Mouse (Mus musculus) E14TG2a.4 (cell line): ENCODE data around the gene A430078G23Rik.

ENCODE experiments used
- H3K27me3 ChIP-seq: 2 replicates; pipeline ENCODE4 v1.6.1; 2014; ENCODE audit warnings: low read length, control low read depth; ENCODE audit not compliant: insufficient read depth
- H3K36me3 ChIP-seq: 2 replicates; pipeline ENCODE4 v1.6.1; 2014; ENCODE audit warnings: low read length, control low read depth; ENCODE audit not compliant: insufficient read depth
- H3K4me1 ChIP-seq: replicated peaks from 2 replicates; pipeline ENCODE4 v1.6.1; 2014; ENCODE audit warnings: low read depth, low read length, control low read depth
- H3K4me3 ChIP-seq: replicated peaks from 2 replicates; pipeline ENCODE4 v1.5.1; 2014; ENCODE audit warnings: mild to moderate bottlenecking, low read length
- H3K9me3 ChIP-seq: 2 replicates; pipeline ENCODE4 v1.6.1; 2014; ENCODE audit warnings: low read length, control low read depth
- CTCF ChIP-seq: conservative IDR thresholded peaks from 2 replicates; pipeline ENCODE4 v1.5.1; 2014; ENCODE audit warnings: low read length
- NANOG ChIP-seq: IDR thresholded peaks from 2 replicates; pipeline ENCODE4 v1.6.1; 2014; ENCODE audit warnings: borderline replicate concordance, low read length, mixed read lengths
- POU5F1 ChIP-seq: IDR thresholded peaks from 2 replicates; pipeline ENCODE4 v1.6.1; 2014; ENCODE audit warnings: low read length, borderline replicate concordance

Gene A430078G23Rik

GRCm38 (mm10) chr8:3345337-3345736 lies 7.9 kb upstream of the A430078G23Rik start:
- TF ChIP-seq NANOG (no peak), CTCF (no peak)
- Histone ChIP-seq H3K9me3 (no peaks in the 10 kb centered on the region), H3K4me3 (no peak overlapping the region), H3K36me3 (no peaks in the 10 kb centered on the region), H3K4me1 (0 out of 2 replicates have a peak, but pooled peaks cover 5% of the 10 kb centered on the region), H3K27me3 (no peaks in the 10 kb centered on the region)

GRCm38 (mm10) chr8:3346691-3347413 lies 6.4 kb upstream of the A430078G23Rik start:
- Histone ChIP-seq H3K27me3 (no peaks in the 10 kb centered on the region), H3K4me3 (no peak overlapping the region), H3K36me3 (no peaks in the 10 kb centered on the region), H3K4me1 (0 out of 2 replicates have a peak, but pooled peaks cover 5% of the 10 kb centered on the region), H3K9me3 (no peaks in the 10 kb centered on the region)
- TF ChIP-seq POU5F1 = no peak
- TF ChIP-seq CTCF = no peak
- no peak for TF ChIP-seq NANOG

- Histone ChIP-seq H3K4me3 (no peak overlapping the region), H3K4me1 (peaks cover 16% of the 10 kb centered on the region), H3K36me3 (no peaks in the 10 kb centered on the region), H3K27me3 (no peaks in the 10 kb centered on the region), H3K9me3 (no peaks in the 10 kb centered on the region)
- TF ChIP-seq CTCF (no peak), POU5F1 (no peak), NANOG (no peak)
Measured at GRCm38 (mm10) chr8:3348142-3348823, 4.9 kb upstream of the A430078G23Rik start.

GRCm38 (mm10) chr8:3350747-3351146 lies 2.5 kb upstream of the A430078G23Rik start:
- H3K4me3 ChIP-seq = no peak overlapping the region
- no peak for TF ChIP-seq CTCF
- no peak for TF ChIP-seq POU5F1
- no peak for TF ChIP-seq NANOG
- no peaks in the 10 kb centered on the region for H3K27me3 ChIP-seq
- no peaks in the 10 kb centered on the region for H3K9me3 ChIP-seq
- H3K36me3 ChIP-seq = no peaks in the 10 kb centered on the region
- H3K4me1 ChIP-seq = peaks cover 41% of the 10 kb centered on the region

- H3K4me3 ChIP-seq = peak overlapping the region; percentile 37; the same call in 1 of the 2 replicates
Measured at GRCm38 (mm10) chr8:3352715-3353114, 500 bp upstream of the A430078G23Rik start.

GRCm38 (mm10) chr8:3353811-3354442 lies 712 bp downstream of the A430078G23Rik start:
- Histone ChIP-seq H3K9me3 (no peaks in the 10 kb centered on the region), H3K4me3 (0 out of 2 replicates have a peak overlapping the region, but pooled peaks have one; percentile 37), H3K4me1 (peaks cover 36% of the 10 kb centered on the region), H3K36me3 (no peaks in the 10 kb centered on the region), H3K27me3 (no peaks in the 10 kb centered on the region)
- TF ChIP-seq POU5F1 = no peak
- no peak for TF ChIP-seq CTCF
- no peak for TF ChIP-seq NANOG

More at GRCm38 (mm10) chr8:3352715-3353114, 500 bp upstream of the A430078G23Rik start:
- Histone ChIP-seq H3K36me3 (no peaks in the 10 kb centered on the region), H3K9me3 (no peaks in the 10 kb centered on the region), H3K4me1 (peaks cover 41% of the 10 kb centered on the region), H3K27me3 (no peaks in the 10 kb centered on the region)
- TF ChIP-seq POU5F1 (no peak), CTCF (no peak), NANOG (no peak)

GRCm38 (mm10) chr8:3354443-3354812 lies 1.2 kb downstream of the A430078G23Rik start:
- Histone ChIP-seq H3K4me1 (peaks cover 36% of the 10 kb centered on the region), H3K27me3 (no peaks in the 10 kb centered on the region), H3K36me3 (no peaks in the 10 kb centered on the region), H3K4me3 (no peak overlapping the region), H3K9me3 (no peaks in the 10 kb centered on the region)
- TF ChIP-seq POU5F1 (no peak), NANOG (no peak), CTCF (no peak)

GRCm38 (mm10) chr8:3355586-3355985 lies 2.4 kb downstream of the A430078G23Rik start:
- no peaks in the 10 kb centered on the region for H3K9me3 ChIP-seq
- no peaks in the 10 kb centered on the region for H3K27me3 ChIP-seq
- no peak overlapping the region for H3K4me3 ChIP-seq
- TF ChIP-seq POU5F1 (no peak), CTCF (peak; percentile 23; the same call in 1 of the 2 replicates), NANOG (no peak; the same call in 1 of the 2 replicates)
- no peaks in the 10 kb centered on the region for H3K36me3 ChIP-seq
- H3K4me1 ChIP-seq = peaks cover 38% of the 10 kb centered on the region
